Mouse (Mus musculus): ENCODE data around the gene Itgb1.

Gene Itgb1

DNA sequence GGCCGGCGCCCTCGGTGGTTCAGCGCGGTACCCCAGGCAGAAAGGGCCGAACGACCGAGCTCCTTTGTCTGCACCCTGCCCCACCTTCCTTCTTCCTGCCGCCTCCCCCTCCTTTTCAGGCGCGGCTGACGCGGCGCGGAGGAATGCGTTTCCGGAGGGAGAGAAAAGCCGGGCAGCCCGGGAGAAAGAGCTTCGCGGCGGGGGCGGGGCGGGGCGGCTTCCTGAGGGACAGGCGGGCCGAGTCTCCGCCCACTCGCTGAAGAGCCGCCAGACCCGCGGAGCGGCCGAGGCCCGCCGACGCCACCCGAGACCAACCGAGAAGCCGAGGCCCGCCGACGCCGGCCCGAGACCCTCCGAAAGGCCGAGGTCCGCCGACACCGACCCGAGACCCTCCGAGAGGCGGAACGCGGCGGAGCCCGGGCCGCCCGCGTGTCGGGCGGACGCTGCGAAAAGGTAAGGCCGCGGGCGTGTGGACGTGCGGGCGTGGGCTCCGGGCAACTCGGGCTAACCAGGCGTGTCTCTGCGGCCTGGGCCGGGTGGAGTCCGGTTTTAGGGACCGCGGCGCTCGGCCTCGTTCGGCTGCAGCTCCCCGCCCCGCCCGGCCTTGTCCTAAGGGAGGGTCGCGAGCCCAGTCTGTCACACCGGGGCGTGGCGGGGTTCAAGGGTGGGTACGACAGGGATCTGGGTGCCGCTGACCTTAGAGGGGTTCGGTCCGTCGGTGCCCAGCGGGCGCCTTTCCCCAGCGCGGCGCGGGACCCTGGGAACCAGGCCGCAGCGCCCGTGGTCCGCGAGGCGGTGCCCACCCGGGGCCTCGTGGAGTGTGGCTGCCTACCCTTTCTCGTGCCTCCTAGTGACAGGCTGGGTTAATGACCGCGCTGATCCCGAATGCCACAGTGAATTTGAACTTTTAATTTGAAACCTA lies at the start of gene Itgb1:
Gene Itgb1 (plus strand): TSS at position 148 of the 922 bp plus-strand sequence.
- DNase-seq (ENCODE audit: low read depth, low spot score): peak; percentile 91

DNA sequence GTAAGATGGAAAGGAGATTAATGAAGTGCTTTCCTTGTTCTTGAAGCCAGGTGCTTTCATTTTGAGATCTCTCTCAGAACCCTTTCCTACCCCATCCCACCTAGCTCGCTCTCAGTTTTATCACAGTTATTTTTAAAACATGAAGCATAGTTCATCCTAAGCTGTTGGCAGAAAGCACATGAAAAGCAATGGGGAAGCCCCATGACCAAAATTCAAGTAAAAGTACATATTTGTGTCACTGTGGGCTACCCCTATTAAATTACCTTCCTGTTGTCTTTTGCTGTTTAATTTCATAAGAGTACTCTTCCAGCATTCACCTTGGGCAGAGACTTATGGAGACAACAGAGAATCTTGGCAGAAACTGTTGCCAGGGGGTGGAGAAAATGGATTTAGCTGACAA lies 42.4 kb upstream of the Itgb1 start:
- no peak for DNase-seq (ENCODE audit: low read depth, low spot score)

GRCm38 (mm10) chr8:128645452-128645851 lies 40.0 kb upstream of the Itgb1 start:
- no peak for DNase-seq (ENCODE audit: low read depth, low spot score)

GRCm38 (mm10) chr8:128646456-128646855 lies 39.0 kb upstream of the Itgb1 start:
- no peak for DNase-seq (ENCODE audit: low read depth, low spot score)

GRCm38 (mm10) chr8:128648071-128648470 lies 37.4 kb upstream of the Itgb1 start:
- no peak for DNase-seq (ENCODE audit: low read depth, low spot score)

- DNase-seq (ENCODE audit: low read depth, low spot score): no peak
These were observed 35.1 kb upstream of the Itgb1 start for GRCm38 (mm10) chr8:128650331-128650855.

DNA sequence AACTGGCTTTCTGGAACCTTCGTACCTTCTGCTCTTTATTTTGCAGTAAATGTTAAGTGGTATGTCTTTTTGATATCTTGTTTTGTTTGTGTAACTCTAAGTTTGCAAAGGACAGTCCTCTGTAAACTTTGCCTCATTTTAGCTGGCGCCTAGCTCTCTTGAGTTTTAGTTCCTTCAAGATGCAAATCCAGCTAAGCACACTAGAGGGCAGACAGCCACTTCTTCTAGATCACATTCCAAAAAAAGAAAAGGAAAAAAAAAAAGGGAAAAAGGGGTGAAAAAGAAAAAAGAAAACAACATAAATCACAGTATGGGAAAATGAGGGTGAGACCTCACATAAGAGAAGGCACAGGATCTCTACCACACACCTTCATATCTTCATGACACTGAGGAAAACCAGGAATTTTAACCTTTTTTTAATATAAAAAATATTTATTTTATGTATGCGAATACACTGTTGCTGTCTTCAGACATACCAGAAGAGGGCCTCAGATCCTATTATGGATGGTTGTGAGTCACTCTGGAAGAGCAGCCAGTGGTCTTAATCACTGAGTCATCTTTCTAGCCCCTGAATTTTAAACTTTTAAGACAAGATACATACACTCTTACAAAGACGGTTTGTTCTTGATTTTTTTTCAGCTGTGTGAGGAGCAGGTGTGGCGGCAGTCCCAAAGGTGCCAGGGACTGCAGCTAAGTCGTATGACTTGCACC lies 32.9 kb upstream of the Itgb1 start:
- DNase-seq (ENCODE audit: low read depth, low spot score): peak; percentile 28

DNA sequence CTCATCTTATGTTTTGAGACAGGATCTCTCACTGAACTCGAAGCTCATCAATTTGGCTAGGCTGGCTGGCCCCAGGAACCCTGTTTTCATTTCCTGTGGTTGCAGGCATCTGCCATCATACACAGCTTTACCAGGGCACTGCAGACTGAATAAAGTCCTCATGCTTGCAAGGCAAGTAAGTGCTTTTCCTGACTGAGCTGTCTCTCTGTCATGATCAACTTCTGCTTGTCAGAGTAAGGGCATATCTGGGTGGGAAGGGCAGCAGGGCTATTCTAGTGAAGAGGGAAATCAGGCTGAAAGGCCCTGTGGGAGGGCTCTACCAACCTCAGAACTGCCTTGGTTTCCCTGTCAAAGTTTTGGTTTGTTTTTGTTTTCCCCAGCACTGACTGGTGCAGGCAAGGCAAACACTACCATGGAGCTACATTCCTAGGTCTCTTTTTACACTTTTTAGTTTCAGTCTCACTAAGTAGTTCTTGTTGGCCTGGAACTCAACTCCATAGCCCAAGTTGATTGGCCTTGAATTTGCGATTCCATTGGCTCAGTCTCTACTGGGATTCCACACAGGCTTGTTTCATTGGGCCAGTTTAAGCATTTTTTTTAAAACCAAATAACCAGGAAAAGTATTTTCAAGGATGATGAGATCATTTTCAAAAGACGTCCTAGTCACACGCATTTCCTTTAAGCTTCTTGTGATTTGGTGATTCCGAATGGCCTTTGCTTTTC lies 31.7 kb upstream of the Itgb1 start:
- DNase-seq (ENCODE audit: low read depth, low spot score): peak; percentile 3

DNA sequence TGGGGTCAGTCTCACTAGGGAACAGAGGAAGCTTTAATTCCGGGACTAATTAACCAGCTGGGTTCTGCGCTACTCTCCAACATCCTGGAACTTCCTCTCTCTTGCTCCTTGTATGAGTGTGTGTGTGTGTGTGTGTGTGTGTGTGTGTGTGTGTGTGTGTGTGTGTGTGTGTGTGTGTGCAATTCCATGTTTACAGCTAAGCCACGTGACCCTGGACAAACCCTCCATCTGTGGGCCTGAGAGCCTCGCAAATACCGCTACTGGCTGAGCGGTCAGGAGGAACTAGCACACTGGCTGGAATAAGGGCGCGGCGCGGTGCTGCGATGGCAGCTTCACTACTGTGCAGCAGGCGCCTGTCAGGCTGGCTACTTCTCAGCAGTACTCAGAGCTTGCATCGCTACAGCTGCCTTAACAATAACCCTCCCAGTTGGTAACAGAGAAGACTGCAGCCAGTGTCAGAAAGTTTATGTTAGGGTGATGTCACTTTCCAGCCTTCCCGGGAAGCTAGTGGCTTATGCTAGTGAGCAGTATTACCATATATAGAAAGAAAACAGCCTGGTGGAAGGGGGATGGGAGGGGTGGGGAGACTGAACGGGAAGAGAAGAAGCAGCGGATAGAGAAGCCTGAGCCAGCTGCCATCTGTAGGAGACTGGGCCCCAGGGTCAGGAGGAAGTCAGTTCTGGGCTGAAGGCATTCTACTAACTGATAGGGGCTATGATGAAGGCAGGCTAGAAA lies 30.9 kb upstream of the Itgb1 start:
- DNase-seq (ENCODE audit: low read depth, low spot score): peak; percentile 37

- DNase-seq (ENCODE audit: low read depth, low spot score): no peak
These were observed 23.3 kb upstream of the Itgb1 start for GRCm38 (mm10) chr8:128662144-128662543.

DNA sequence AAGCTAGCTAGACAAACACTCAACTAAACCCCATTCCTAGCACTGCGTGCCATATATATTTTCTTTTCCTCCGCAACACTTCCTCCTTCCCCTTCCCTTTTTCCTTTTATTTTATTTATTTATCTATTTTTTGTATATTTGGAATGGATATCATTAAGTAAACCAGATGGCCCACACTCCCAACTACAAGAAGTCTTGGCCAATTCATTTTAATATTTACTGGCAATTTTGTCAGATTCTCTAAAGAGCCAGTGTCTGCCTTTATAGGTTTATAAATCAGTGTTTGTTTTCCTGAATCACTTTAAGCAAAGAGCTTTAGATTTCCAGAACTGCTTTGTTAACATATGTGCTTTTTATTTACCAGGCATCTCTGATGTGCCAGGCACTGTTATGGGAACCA lies 22.8 kb upstream of the Itgb1 start:
- DNase-seq (ENCODE audit: low read depth, low spot score): no peak

GRCm38 (mm10) chr8:128663106-128663505 lies 22.3 kb upstream of the Itgb1 start:
- no peak for DNase-seq (ENCODE audit: low read depth, low spot score)

DNA sequence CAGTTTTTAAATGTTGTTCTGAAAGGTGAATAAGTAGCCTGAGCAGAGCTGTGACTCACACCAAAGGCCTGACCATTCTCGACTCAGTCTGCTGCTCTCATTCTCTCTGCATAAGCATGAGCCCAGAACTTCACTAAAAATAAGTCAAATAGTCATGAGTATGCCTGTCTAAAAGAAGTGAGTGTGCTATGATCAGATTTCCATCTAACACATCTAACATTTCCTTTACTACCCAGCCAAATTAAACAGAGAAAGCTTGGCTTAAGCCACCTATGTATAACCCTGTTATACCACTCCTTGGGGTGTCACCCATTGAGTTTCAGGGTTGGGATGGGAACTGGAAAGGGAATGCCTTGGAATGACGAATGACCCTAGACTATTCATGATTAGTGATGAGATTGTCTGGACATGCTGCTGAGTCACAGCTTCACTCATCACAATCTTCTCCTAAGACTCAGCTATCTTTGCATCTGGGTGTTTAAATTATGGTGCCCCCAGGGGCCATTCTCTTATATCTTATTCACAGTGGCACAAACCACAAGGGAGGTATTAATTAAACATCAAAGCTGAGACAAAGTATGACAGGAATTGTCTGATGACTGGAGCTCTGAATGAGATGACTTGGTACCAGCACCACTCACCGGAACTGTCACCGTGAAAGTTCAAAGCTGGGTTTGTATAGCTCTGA lies 18.7 kb upstream of the Itgb1 start:
- DNase-seq (ENCODE audit: low read depth, low spot score): no peak

GRCm38 (mm10) chr8:128671813-128672212 lies 13.6 kb upstream of the Itgb1 start:
- DNase-seq (ENCODE audit: low read depth, low spot score): no peak

DNA sequence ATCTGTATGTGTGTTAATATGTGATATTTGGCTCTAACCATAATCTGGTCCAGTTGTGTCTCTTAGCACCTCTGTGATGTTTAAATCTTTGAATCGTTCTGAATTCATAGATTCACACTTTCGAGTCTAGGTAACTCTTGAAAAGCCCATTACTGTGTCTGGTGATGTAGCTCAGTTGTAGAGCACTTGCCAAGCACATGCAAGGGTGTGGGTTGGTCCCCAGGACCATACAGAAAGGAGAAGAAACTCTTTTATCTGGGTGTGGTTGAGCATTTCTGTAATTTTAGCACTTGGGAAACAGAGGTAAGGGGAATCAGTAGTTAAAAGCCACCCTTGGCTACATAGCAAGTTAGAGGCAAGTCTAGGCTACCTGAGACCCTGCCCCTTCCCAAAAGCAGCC lies 13.0 kb upstream of the Itgb1 start:
- no peak for DNase-seq (ENCODE audit: low read depth, low spot score)

GRCm38 (mm10) chr8:128672950-128673349 lies 12.5 kb upstream of the Itgb1 start:
- DNase-seq (ENCODE audit: low read depth, low spot score): no peak

DNA sequence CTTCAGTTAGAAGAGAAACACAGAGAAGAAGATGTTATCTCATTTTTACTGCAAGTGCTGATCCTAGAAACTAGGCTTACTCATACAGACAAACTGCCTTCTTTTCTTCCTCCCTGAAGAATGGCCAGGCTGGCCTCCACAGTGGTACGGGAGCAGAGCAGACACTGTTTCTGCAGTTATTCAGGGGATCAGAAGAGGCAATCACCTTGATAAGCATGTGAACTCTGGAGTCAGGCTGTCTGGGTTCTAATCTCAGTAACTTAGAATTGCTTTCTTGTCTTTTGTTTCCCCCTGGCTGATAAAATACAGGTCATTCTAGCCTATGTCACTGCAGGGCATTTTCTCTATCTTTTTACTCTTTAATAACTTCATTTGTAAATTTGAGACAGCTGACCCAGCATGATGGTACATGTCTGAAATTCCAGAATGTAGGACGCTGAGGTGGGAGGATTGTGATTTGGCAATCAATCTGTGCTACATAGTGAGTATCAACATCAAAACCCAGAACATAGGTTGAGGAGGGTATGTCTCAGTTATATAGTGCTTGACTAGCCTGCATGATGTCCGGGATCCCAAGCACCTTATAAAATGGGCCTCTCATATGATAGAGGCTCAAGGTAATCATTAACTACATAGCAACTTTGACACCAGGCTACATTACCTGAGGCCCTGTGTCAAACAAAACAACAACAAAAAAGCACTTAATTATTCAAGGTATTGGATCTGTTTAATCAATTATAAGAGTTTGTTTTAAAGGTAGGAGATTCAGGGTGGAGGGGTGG lies 9.4 kb upstream of the Itgb1 start:
- DNase-seq (ENCODE audit: low read depth, low spot score): no peak

- no peak for DNase-seq (ENCODE audit: low read depth, low spot score)
These were observed 5.5 kb upstream of the Itgb1 start for GRCm38 (mm10) chr8:128679909-128680308.

DNA sequence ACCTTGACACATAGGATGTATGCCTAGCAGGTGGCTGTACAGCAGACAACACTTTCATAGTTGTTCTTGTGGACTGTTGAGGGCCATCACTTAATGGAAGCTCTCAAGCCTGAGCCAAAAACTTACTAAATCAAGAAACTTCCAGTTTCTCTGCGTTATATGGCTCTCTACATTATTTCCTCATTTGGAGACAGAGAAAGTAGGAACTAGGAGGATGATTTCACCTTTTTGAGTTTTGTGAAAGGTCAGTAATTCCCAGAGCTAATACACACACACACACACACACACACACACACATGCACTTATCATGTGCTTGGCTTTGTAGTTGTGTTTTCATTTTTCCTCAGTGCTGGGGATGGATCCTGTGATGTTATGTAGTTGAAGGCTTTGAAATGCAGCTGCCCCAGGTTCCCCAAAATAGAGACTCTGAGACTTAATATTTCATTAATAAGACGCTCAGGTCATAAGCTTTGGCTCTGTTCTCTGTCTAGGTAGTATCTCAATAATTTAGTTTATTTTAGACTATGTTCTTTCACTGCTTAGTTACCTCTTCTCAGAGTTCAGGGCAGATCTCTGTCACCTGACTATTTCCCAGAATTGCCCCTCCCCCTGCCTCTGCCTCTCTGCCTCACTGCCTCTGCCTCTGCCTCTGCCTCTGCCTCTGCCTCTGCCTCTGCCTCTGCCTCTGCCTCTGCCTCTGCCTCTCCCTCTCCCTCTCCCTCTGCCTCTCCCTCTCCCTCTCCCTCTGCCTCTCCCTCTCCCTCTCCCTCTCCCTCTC lies 4.7 kb upstream of the Itgb1 start:
- DNase-seq (ENCODE audit: low read depth, low spot score): no peak

Measured in brain, embryonic 18.5 days (tissue).